ENCODE assay signal across 22 mouse cellular contexts in the genomic region with DNA sequence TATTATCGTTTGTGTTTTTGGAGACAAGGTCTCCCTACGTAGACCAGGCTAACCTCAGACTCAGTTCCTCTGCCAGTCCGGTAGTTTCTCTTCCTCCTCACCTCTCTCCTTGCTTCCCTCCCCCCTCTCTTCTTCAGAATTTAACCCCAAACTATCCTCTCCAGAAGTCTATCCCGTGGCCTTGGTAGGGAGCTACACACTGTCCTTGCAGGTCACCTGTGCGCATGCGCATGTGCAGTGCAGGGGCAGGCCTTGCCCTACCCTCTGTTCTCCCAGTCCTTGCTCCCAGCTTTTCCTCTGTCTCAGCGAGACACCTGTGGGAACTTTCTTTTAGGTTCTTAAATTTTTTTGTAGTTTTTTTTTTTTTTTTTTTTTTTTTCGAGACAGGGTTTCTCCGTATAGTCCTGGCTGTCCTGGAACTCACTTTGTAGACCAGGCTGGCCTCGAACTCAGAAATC. TPM values are rescaled to one million over a fixed set of nuclear protein-coding genes. Genes with fewer than 3 reads are reported as not detected.
"Had no signal": no experiment of that assay in that cellular context is flagged by ENCODE, and none has a peak within 500 bp of the region (broad histone marks: within the 10 kb centered on the region; RNA-seq: fewer than 3 reads in every experiment).

No protein-coding gene starts in this region.

- H3K9ac ChIP-seq: liver, embryonic 13.5 days; midbrain, embryonic 12.5 days; midbrain, embryonic 15.5 days; neural tube, embryonic 13.5 days had no signal

- H3K27ac ChIP-seq: liver, embryonic 13.5 days; macrophage; midbrain, embryonic 12.5 days; midbrain, embryonic 15.5 days; neural tube, embryonic 13.5 days had no signal

- ATAC-seq: intestine, embryonic 16.5 days; midbrain, embryonic 15.5 days had no signal

- DNase-seq: kidney, adult 18-20 months; kidney, adult 9 months; kidney, postnatal 14 days; kidney, postnatal 4 days; liver, embryonic 13.5 days; lung, adult 2 months; lung, postnatal 14 days; thymus, postnatal 36 days had no signal

- H3K36me3 ChIP-seq: liver, embryonic 13.5 days; midbrain, embryonic 12.5 days; midbrain, embryonic 15.5 days; neural tube, embryonic 13.5 days had no signal

- H3K4me2 ChIP-seq: midbrain, embryonic 12.5 days; midbrain, embryonic 15.5 days; neural tube, embryonic 13.5 days had no signal

- H3K4me3 ChIP-seq: liver, embryonic 13.5 days; midbrain, embryonic 12.5 days; midbrain, embryonic 15.5 days; myocyte; neural tube, embryonic 13.5 days had no signal

- H3K9me3 ChIP-seq: liver, embryonic 13.5 days; midbrain, embryonic 12.5 days; midbrain, embryonic 15.5 days; neural tube, embryonic 13.5 days had no signal

RNA-seq across cellular contexts. Expression of a gene that starts 3.3 kb away (rescaled TPM):
- polyA plus RNA-seq: intestine, embryonic 16.5 days; kidney, embryonic 16.5 days; liver, adult 2 months; liver, embryonic 13.5 days; liver, embryonic 16.5 days; lung, adult 2 months; lung, embryonic 16.5 days; macrophage; midbrain, embryonic 12.5 days; midbrain, embryonic 15.5 days; myocyte; neural tube, embryonic 13.5 days; spleen, adult 2 months; stomach, embryonic 16.5 days; urinary bladder, adult 2 months had no signal

RNA-seq across cellular contexts. Expression of a gene that starts 19.4 kb away (rescaled TPM):
- polyA plus RNA-seq: lung, adult 2 months; small intestine, adult 2 months had no signal
